In genomic region chr2:26231366-26231765, GRCm38 (mm10) we compare ENCODE assay signal across 18 mouse cellular contexts. TPM values are rescaled to one million over a fixed set of nuclear protein-coding genes. Genes with fewer than 3 reads are reported as not detected.
"Had no signal": no experiment of that assay in that cellular context is flagged by ENCODE, and none has a peak within 500 bp of the region (broad histone marks: within the 10 kb centered on the region; RNA-seq: fewer than 3 reads in every experiment).

No protein-coding gene starts in this region.

- H3K9me3 ChIP-seq: limb, embryonic 12.5 days; midbrain, embryonic 12.5 days had no signal

- H3K4me2 ChIP-seq: limb, embryonic 12.5 days; midbrain, embryonic 12.5 days had no signal

- H3K9ac ChIP-seq: limb, embryonic 12.5 days; liver, embryonic 14.5 days; midbrain, embryonic 12.5 days had no signal

- H3K36me3 ChIP-seq: limb, embryonic 12.5 days; midbrain, embryonic 12.5 days had no signal

- H3K4me3 ChIP-seq: limb, embryonic 12.5 days; midbrain, embryonic 12.5 days had no signal

- ATAC-seq: inflammation-experienced regulatory T-cells, adult 6 months; intestine, postnatal 0 days; lung, postnatal 0 days; midbrain, embryonic 16.5 days had no signal

- DNase-seq: kidney, adult 8-10 months; kidney, postnatal 36 days; layer of hippocampus, adult 9-11 months; layer of hippocampus, postnatal 36 days; lung, adult 2 months; lung, postnatal 36 days; right cerebral cortex, postnatal 4 days; spleen, adult 18-20 months had no signal

- H3K27ac ChIP-seq: kidney, postnatal 0 days; limb, embryonic 12.5 days; liver, embryonic 14.5 days; midbrain, embryonic 12.5 days had no signal

- H3K27me3 ChIP-seq: limb, embryonic 12.5 days; midbrain, embryonic 12.5 days had no signal

RNA-seq across cellular contexts. Expression of gene Lhx3, which starts 23.3 kb away (rescaled TPM):
- total RNA-seq: layer of hippocampus, postnatal 36 days; liver, adult 2 months; megakaryocyte progenitor cell, adult 5-6 weeks had no signal
- polyA plus RNA-seq: inflammation-experienced regulatory T-cells, adult 6 months; kidney, postnatal 0 days; limb, embryonic 12.5 days; liver, adult 2 months; liver, embryonic 14.5 days; lung, adult 2 months; lung, postnatal 0 days; midbrain, embryonic 16.5 days had no signal
